Mouse (Mus musculus) lung, postnatal 4 days (tissue): ENCODE measurements around the gene D230025D16Rik.

Source experiments
- DNase-seq, 2 experiments: peaks; one replicate each; pipeline ENCODE4 v3.0.0; 2021

D230025D16Rik gene

GRCm38 (mm10) chr8:105237442-105238142 lies 12.6 kb downstream of the D230025D16Rik start:
- DNase-seq: no peak

DNA sequence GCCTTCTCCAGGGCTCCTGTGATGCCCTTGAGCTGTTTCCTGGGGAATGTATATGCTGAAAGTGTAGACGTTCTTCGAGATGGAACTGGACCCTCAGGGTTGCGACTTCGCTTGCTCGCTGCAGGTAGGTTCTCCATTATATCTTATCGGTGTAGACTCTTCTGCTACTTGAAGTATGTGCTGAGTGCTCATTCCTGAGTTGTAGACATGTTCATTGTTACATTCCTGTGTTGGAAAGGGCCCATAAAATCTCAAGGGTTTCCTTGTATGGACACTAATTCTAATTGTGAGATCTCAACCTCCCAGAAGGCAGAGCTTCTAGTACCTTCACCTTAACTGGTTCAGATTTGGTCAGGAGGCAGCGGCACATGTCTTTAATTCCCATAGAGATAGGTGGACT lies 16.1 kb downstream of the D230025D16Rik start:
- DNase-seq: no peak

DNA sequence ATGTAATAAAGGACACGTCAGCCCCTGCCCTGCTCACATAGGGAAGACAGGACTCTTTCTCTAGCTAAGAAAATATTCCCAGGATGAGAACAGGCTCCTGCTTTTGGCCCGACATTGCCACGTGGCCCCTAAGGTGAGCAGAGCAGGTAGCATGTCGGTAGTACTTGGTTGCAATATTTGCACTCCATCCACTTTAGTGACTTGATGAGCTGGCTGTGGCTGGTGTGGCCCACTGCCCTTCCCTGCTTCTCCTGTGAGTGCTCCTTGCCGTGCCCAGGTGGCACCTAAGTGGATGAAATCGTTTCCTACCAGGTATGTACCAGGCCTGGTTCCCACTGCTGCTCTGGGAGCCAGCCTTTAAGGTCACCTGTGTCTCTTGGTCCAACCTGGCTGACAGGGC lies 27.0 kb downstream of the D230025D16Rik start:
- DNase-seq: peak in 1 of 2 experiments; percentile 55

DNA sequence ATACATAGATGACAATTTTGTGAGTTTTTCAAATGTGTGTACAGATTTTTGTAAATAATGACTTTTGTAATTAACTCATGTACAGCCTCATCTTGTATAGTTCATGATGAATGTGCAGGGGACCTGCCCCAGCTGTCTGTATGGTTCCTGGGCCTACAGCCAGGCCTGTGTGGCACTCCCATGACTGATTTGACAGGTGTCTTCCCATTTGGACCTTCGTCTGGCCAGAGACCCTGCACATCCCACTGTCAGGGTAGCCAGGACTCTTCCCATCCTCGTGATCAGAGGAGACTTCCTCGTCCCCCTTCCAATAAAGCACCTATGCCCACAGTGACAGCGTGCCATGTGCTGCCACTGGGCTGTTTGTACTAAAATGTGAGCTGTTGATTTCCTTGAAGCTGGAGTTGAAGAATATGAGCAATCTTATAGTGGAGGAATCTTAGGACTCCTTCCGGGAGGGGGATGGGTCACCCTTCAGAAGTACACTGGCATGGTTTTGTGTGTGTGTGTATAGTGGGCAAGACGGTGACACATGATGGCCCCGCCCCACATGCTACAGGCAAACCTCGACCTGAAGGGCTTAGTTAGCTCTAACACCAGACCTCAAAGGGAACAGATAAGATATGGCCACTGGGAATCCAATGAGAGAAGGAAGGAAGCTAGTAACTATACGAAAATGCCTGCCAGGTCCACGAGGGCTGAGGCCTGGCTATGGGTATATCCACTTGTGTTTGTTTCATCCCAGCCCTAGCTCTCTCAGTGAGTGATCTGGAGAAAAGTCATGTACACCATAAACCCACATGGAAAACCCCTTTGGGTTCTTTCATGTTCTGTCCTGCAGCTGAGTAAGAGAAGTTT lies 28.0 kb downstream of the D230025D16Rik start:
- DNase-seq: no peak

GRCm38 (mm10) chr8:105253766-105254151 lies 28.8 kb downstream of the D230025D16Rik start:
- DNase-seq: no peak

- peak; percentile 92 to 93 for DNase-seq
Observed at GRCm38 (mm10) chr8:105254152-105254965, 29.4 kb downstream of the D230025D16Rik start.

- peak; percentile 75 to 91 for DNase-seq
Observed at GRCm38 (mm10) chr8:105254966-105255350, 30.0 kb downstream of the D230025D16Rik start, which contains the start of gene B3gnt9. Gene B3gnt9 (minus strand): TSS chr8:105255153.

DNA sequence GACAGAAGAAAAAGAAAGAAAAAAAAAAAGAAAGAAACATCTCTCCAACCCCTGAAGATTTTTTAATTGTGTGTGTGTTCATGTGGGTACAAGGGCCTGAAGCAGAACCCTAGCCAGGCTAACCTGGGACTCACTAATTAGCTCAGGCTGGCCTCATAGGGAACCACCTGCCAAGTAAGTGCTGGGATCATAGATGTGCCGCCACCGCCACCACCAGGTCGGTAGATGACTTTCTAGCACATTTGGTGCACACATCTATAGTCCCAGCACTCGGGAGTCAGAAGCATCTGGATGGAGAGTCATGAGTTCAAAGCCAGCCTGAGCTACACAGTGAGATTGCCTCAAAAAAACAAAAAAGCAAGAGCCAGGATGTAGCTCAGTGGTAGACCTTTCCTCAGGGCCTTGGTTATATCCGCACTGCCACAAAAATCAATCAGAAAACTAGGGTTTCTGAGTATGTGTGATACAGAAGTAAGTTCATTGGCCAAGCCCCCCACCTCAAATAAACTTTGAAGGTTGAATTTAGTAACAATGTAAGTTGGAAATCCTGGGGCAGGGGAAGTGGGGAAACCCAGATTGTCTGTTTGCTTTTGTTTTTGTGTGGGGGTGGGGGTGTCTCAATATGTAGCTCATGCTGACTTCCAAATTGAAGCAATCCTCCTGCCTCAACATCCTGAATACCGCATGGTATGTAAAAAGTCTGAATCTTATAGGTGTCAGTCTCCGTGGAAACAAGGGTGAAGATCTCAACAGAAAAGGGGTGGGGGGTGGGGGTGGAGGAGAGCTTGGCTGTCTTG lies 32.6 kb downstream of the D230025D16Rik start:
- no peak for DNase-seq

- DNase-seq: peak; percentile 53 to 73
Observed at GRCm38 (mm10) chr8:105258911-105259720, 34.2 kb downstream of the D230025D16Rik start.

DNA sequence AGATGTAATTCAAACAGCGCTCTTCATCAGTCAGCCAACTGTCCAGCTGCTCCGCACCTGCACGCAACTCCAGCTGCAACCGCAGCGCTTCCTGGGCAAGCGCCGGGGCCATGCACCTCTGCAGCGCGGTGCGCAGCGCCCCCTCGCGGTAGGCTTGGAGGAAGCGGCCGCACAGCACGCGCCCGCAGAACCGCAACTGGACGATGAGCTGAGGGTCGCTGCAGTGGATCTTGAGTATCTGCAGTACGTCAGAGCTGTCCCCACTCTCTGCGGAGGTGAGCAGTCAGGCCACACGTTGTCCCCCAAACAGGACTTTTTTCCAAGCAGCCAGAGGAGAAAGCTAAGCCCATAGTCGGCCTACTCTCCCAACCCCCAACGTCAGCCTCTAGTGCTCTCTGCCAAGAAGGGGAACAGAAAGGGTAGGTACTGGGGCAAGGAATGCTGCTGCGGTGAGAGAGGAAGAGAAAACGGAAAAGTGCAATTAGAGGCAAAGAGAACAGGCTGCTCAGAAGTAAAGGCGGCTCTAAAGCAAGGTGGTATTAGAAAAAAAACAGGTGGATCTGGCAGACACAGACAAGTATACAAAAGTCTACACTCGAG lies 34.9 kb downstream of the D230025D16Rik start:
- DNase-seq: peak; percentile 86 to 87

- DNase-seq: peak in 1 of 2 experiments; percentile 61
Observed at GRCm38 (mm10) chr8:105260371-105261099, 35.6 kb downstream of the D230025D16Rik start.

GRCm38 (mm10) chr8:105261326-105261980 lies 36.5 kb downstream of the D230025D16Rik start:
- no peak for DNase-seq

GRCm38 (mm10) chr8:105263244-105263912 lies 38.4 kb downstream of the D230025D16Rik start:
- DNase-seq: no peak

DNA sequence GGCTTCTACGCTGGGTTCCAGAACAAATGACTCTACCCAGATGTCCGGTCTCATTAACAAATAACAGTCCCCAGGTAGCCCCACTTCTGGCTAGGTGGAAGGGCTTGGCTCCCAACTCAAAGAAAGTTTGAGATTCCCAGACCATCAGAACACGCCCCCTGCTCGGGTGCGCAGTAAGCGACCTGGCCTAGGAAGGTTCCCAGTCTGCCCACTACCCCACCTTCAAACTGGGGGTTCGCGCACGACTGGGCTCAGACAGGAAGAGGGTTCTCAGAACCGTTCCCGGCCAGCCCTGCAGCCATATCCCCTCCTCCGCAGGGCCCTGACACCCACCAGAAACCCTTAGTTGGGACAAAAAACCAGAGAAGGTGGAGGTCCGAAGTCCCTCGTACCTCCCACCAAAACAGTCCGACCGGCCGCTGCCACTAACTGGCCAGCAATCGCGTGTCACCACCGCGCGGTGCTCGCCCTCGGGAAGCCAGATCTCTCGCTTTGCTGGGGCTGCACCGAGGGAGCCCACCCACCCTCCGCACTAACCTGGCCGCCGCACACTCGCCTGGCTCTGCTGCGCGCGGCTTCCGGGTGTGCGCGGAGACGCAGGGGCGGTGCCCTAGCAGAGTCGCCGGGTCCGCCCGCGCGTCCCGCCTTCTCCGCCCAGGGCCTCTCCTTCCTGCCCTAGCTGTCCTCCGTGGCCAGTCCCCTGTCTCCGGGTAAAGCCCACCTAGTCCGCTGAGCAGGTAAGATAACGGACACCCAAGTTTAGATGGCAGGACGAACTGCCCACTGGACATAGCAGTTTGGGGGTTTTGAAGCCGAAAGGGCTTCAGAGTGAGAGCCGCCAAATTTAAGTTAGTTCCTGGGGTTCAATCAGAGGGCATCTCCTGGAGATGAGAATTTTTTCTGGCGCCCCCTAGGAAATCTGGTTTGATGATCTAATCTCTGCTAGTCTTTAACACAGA lies 39.4 kb downstream of the D230025D16Rik start, which contains the start of the genes Tradd and Fbxl8:
TSS of gene Tradd (minus strand) at position 586 of the 959 bp plus-strand sequence.
TSS of gene Fbxl8 (plus strand) at position 625 of the 959 bp plus-strand sequence.
- peak; percentile 84 to 88 for DNase-seq

- DNase-seq: peak; percentile 44 to 50
Observed at GRCm38 (mm10) chr8:105265128-105265527, 40.2 kb downstream of the D230025D16Rik start.

DNA sequence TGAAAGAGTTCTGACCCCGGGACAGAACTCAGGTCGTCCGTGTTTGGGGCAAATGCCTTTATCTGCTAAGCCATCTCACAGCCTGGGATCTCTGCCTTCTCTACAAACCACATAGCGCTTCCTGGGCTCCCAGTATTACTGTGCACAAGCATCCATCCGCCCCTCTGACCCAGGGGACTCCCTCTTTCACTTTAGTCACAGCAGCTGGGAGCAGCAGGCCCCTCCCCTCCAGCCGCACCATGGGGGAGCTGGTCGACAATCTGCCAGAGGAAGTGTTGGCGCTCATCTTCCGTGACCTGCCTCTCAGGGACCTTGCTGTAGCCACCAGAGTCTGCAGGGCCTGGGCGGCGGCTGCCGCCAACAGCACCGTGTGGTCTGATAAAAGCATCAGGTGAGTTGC lies 41.8 kb downstream of the D230025D16Rik start:
- peak in 1 of 2 experiments; percentile 39 for DNase-seq

- peak; percentile 56 to 76 for DNase-seq
Observed at GRCm38 (mm10) chr8:105268342-105269074, 43.6 kb downstream of the D230025D16Rik start.
